Mouse (Mus musculus): ENCODE measurements around the gene Tpx2.

Gene Tpx2

GRCm38 (mm10) chr2:152914310-152915120 is 66.8 kb downstream of the Tpx2 start:
- peak; percentile 83 for DNase-seq (ENCODE audit: low spot score)

- no peak for DNase-seq (ENCODE audit: low spot score)
These were observed 67.7 kb downstream of the Tpx2 start for GRCm38 (mm10) chr2:152915453-152915852.

- DNase-seq (ENCODE audit: low spot score) = no peak
These were observed 68.3 kb downstream of the Tpx2 start for GRCm38 (mm10) chr2:152916111-152916510.

- no peak for DNase-seq (ENCODE audit: low spot score)
These were observed 69.9 kb downstream of the Tpx2 start for GRCm38 (mm10) chr2:152917671-152918070.

GRCm38 (mm10) chr2:152922376-152922775 is 74.6 kb downstream of the Tpx2 start:
- DNase-seq (ENCODE audit: low spot score) = no peak

GRCm38 (mm10) chr2:152923621-152924020 is 75.9 kb downstream of the Tpx2 start:
- DNase-seq (ENCODE audit: low spot score) = no peak

GRCm38 (mm10) chr2:152924128-152924527 is 76.4 kb downstream of the Tpx2 start:
- DNase-seq (ENCODE audit: low spot score) = no peak

- DNase-seq (ENCODE audit: low spot score) = no peak
These were observed 76.8 kb downstream of the Tpx2 start for GRCm38 (mm10) chr2:152924543-152924942.

GRCm38 (mm10) chr2:152925189-152925872 is 77.6 kb downstream of the Tpx2 start:
- DNase-seq (ENCODE audit: low spot score) = no peak

GRCm38 (mm10) chr2:152926896-152927295 is 79.1 kb downstream of the Tpx2 start:
- no peak for DNase-seq (ENCODE audit: low spot score)

GRCm38 (mm10) chr2:152927371-152927770 is 79.6 kb downstream of the Tpx2 start:
- DNase-seq (ENCODE audit: low spot score) = no peak

GRCm38 (mm10) chr2:152928219-152928987 is 80.6 kb downstream of the Tpx2 start:
- no peak for DNase-seq (ENCODE audit: low spot score)

GRCm38 (mm10) chr2:152928988-152929370 is 81.2 kb downstream of the Tpx2 start:
- no peak for DNase-seq (ENCODE audit: low spot score)

GRCm38 (mm10) chr2:152930276-152930675 is 82.5 kb downstream of the Tpx2 start:
- no peak for DNase-seq (ENCODE audit: low spot score)

- no peak for DNase-seq (ENCODE audit: low spot score)
These were observed 83.8 kb downstream of the Tpx2 start for GRCm38 (mm10) chr2:152931456-152932160.

- DNase-seq (ENCODE audit: low spot score) = no peak
These were observed 85.3 kb downstream of the Tpx2 start, which contains the start of gene Foxs1 for GRCm38 (mm10) chr2:152933048-152933447. Gene Foxs1 (minus strand): TSS chr2:152933208.

GRCm38 (mm10) chr2:152933614-152934013 is 85.8 kb downstream of the Tpx2 start:
- DNase-seq (ENCODE audit: low spot score) = peak; percentile 44

GRCm38 (mm10) chr2:152939846-152940245 is 92.1 kb downstream of the Tpx2 start:
- peak; percentile 40 for DNase-seq (ENCODE audit: low spot score)

- DNase-seq (ENCODE audit: low spot score) = no peak
These were observed 93.3 kb downstream of the Tpx2 start for GRCm38 (mm10) chr2:152941106-152941505.

- no peak for DNase-seq (ENCODE audit: low spot score)
These were observed 94.0 kb downstream of the Tpx2 start for GRCm38 (mm10) chr2:152941776-152942175.

GRCm38 (mm10) chr2:152942898-152943515 is 95.2 kb downstream of the Tpx2 start:
- no peak for DNase-seq (ENCODE audit: low spot score)
